Mouse (Mus musculus): ENCODE data around the gene Atp8b3. TPM values are rescaled to one million over a fixed set of nuclear protein-coding genes. Genes with fewer than 3 reads are reported as not detected.

Atp8b3 gene
- polyA plus RNA-seq (2012; rRNA removed), result 0.76 and 0.86 TPM in 2 replicates

DNA sequence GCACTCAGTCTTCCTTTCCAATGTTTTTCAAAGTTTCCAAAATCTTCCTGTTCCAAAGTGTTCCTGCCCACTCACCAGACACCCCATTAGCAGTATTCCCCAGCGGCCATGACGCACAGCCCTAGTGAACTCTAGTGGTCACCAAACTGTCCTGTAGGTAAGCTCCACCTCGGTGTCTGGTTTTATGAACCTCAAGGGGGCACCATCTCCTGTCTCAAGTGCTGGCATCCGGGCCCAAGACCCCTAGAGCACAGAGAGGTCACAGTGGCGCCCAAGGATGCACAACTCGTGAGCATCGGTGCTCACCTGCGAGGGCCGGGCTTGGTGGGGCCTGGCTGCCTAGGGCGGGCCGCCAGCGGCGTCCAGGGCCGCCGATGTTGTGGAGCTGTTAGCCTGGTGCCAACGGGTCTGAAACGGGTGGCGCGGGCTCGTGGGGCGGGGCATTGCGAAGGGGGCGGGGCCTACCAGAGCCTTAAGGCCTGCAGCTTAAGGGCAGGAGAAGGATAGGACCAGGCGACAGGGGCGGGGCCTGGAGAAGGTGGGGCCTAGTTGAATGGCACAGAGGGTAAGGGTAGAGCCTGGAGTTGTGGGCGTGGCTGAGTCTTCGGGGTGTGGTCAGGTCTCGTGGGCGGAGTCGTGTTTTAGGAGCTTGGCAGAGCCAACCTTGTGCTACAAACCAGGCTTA lies at the start of gene Atp8b3:
Gene Atp8b3 (minus strand): TSS at position 415 of the 685 bp plus-strand sequence.
- no peak for TF ChIP-seq CTCF (IDR thresholded peaks at IDR 0.05; ENCODE audit: borderline replicate concordance, extremely low read depth, insufficient read depth, insufficient read length)
- TF ChIP-seq POLR2A (IDR thresholded peaks at IDR 0.05; ENCODE audit: borderline replicate concordance, extremely low read depth, insufficient read depth, insufficient read length, poor library complexity, severe bottlenecking), result no peak
- DNase-seq (ENCODE audit: low read depth), result peak; percentile 74

DNA sequence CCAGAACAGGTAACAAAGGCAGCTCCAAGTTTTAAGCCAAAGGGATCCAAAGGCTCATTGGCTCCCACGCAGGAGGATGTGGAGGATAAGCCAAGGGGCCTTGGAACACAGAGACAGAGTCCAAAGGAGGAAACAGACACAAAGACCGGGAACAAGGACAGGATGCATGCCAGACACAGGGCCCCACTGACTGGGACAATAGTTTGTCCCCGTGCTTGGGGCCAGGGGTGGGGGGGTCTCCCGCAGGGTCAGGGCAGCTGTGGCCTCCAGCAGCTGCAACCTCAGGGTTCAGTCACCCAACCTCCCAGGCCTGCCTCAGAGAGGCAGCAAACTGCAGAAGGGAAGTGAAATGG lies 48.4 kb upstream of the Atp8b3 start:
- DNase-seq (ENCODE audit: low read depth), result no peak
- TF ChIP-seq POLR2A (IDR thresholded peaks at IDR 0.05; ENCODE audit: borderline replicate concordance, extremely low read depth, insufficient read depth, insufficient read length, poor library complexity, severe bottlenecking), result no peak
- no peak for TF ChIP-seq CTCF (IDR thresholded peaks at IDR 0.05; ENCODE audit: borderline replicate concordance, extremely low read depth, insufficient read depth, insufficient read length)

DNA sequence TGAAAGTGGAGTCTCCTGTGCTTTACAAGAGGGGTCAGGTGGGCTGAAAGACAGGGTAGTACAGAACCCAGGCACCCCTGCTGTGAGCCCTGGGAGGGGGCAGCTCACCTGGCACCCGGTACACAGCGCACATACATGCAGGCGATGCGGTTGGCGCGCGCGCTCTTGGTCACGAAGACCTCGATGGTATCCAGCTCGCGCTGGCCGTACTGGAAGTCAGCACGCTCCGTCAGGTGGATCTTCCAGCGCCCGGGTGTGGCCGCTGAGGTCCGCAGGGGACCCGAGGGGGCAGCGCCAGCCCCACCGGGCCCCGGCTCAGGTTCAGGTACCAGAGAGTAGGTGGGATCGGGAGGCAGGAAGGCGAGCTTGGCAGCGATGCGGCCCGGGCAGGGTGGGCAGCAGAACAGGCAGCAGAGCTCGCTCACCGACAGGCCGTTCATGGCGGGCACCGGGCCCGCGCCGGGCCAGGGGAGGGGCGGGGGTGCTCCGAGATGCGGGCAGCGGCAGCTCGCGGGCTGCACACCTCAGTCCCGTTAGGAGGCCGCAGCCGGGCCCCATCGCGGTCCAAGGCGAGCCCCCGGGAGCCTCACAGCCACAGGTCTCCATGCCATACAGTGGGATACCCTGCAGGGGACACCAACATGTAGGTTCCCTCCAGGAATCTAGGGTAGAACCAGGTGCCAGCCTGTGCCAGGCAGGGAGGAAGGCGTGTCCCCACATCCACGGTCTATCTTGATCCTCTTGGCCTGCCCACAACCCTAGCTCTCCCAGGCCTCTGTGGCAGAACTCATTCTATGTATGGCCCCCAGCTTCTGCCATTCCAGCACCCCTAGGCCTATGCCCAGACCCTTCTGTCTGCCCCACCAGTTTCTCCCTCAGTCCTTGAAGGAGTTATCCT lies 47.7 kb upstream of the Atp8b3 start:
- no peak for DNase-seq (ENCODE audit: low read depth)
- no peak for TF ChIP-seq POLR2A (IDR thresholded peaks at IDR 0.05; ENCODE audit: borderline replicate concordance, extremely low read depth, insufficient read depth, insufficient read length, poor library complexity, severe bottlenecking)
- no peak for TF ChIP-seq CTCF (IDR thresholded peaks at IDR 0.05; ENCODE audit: borderline replicate concordance, extremely low read depth, insufficient read depth, insufficient read length)

DNA sequence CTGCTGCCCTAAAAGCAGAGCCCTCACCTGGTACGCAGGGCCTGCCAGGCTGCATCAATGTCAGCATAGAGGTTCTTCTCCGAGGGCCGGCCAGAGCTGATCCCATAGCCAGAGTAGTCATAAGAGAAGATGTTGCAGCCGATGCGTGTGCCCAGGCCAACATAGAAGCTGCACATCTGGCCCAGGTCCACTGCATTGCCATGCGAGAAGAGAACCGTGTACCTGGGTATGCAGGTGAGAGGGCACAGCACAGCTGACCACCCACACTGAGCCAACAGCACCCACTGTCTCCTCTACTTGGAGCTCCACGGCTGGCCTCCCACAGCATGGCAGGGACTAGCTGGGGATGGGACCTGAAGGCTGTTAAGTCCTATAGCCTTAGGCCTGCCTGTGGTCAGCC lies 46.7 kb upstream of the Atp8b3 start:
- no peak for TF ChIP-seq POLR2A (IDR thresholded peaks at IDR 0.05; ENCODE audit: borderline replicate concordance, extremely low read depth, insufficient read depth, insufficient read length, poor library complexity, severe bottlenecking)
- no peak for TF ChIP-seq CTCF (IDR thresholded peaks at IDR 0.05; ENCODE audit: borderline replicate concordance, extremely low read depth, insufficient read depth, insufficient read length)
- DNase-seq (ENCODE audit: low read depth), result no peak

DNA sequence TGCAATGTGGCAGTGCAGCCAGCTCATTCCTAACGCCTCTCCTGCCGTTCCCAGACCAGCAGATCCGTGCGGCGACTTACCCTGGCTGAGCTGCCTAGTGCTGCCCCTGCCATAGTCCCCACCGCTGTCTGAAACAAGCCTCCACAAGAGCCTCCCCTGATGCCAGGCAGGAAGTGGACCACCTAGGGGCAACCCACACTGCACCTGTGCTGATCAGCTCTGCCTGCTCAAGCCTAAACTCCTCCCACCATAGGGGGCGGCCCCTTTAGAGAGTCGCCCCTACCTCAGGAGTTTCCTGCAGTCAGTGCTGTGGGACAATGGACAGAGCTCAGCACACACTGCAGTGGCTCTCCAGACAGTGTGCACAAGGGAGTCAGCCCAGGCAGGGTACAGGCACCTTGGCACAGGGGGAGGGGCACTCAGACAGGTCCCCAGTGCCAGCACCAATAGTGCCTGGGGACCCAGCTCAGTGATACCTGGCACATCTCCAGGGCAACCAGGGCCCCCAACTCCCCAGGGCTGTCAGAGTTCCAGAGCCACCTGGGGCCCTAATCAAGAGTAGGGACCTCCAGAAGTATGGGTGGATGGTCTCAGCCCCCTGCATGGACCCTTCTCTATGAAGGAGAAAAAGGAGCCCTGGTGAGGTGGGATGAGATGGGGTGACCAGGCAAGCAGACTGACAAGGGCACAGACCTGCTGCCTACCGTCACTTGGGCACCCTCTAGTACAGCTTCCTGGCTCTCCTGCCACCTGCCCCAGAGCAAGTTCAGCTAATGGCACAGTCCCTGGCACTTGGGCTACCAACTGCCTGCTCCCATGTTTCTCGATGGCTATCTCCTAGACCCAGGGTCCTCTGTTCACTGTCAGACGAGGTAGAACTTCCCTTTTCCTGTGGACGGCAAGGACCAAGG lies 46.0 kb upstream of the Atp8b3 start:
- TF ChIP-seq POLR2A (IDR thresholded peaks at IDR 0.05; ENCODE audit: borderline replicate concordance, extremely low read depth, insufficient read depth, insufficient read length, poor library complexity, severe bottlenecking) (no peak), CTCF (IDR thresholded peaks at IDR 0.05; ENCODE audit: borderline replicate concordance, extremely low read depth, insufficient read depth, insufficient read length) (no peak)
- no peak for DNase-seq (ENCODE audit: low read depth)

DNA sequence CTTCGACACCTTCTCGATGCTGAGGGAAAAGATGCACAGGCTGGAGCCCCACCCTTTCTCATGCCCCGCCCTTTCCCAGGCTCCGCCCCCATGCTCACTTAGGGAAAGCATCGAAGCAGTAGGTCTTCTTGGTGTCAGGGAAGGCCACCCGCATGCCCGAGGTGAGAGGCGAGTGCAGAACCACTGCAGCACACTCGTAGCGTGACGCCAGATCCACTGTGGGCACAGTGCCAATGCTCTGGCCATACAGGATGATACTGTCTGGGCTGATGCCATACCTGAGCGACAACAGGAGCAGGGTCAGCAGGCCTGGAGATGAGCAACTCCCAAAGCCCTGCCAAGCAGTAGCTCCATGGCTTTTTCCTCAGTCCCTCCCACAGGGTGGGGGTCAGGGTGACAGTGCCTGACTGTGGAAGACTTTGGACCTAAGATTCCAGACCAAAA lies 45.1 kb upstream of the Atp8b3 start:
- no peak for TF ChIP-seq CTCF (IDR thresholded peaks at IDR 0.05; ENCODE audit: borderline replicate concordance, extremely low read depth, insufficient read depth, insufficient read length)
- TF ChIP-seq POLR2A (IDR thresholded peaks at IDR 0.05; ENCODE audit: borderline replicate concordance, extremely low read depth, insufficient read depth, insufficient read length, poor library complexity, severe bottlenecking), result no peak
- no peak for DNase-seq (ENCODE audit: low read depth)

DNA sequence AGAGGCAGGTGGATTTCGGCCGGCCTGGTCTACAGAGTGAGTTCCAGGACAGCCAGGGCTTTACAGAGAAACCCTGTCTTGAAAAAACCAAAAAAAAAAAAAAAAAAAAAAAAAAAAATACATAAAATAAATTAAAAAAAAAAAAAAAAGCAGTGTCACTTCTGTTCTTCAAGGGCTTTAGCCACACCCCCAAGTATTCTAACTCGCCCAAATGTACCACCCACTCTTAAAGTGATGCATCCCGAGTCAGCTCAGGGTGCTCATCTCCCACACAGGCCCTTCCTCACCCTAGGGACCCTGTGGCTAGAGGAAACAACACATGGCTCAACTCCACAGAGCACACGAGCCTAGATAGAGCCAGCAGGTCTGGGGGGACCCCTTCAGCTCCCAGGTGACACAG lies 44.1 kb upstream of the Atp8b3 start:
- TF ChIP-seq CTCF (IDR thresholded peaks at IDR 0.05; ENCODE audit: borderline replicate concordance, extremely low read depth, insufficient read depth, insufficient read length) (no peak), POLR2A (IDR thresholded peaks at IDR 0.05; ENCODE audit: borderline replicate concordance, extremely low read depth, insufficient read depth, insufficient read length, poor library complexity, severe bottlenecking) (no peak)
- no peak for DNase-seq (ENCODE audit: low read depth)

DNA sequence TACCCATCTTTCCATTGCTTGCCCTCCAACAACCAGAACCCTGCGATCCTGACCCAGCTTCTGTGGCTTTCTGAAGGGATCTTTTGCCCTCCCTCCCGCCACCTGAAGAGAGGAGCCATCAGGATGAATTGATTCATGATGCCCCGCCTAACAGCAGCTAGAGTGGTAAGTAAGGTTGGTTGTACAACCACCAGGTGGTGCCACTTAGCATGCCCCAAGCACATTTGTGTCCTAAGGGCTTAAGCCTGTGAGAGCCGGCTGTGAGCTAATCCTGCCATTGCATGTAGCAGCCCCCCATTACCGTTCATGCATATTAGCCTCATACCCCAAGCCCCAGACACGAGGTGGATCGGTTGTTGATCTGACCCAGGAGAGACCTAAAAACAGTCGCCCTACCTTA lies 40.0 kb upstream of the Atp8b3 start:
- peak; percentile 71 for DNase-seq (ENCODE audit: low read depth)
- TF ChIP-seq POLR2A (IDR thresholded peaks at IDR 0.05; ENCODE audit: borderline replicate concordance, extremely low read depth, insufficient read depth, insufficient read length, poor library complexity, severe bottlenecking), result no peak
- TF ChIP-seq CTCF (IDR thresholded peaks at IDR 0.05; ENCODE audit: borderline replicate concordance, extremely low read depth, insufficient read depth, insufficient read length), result peak; percentile 55; the same call in 1 of the 2 replicates

DNA sequence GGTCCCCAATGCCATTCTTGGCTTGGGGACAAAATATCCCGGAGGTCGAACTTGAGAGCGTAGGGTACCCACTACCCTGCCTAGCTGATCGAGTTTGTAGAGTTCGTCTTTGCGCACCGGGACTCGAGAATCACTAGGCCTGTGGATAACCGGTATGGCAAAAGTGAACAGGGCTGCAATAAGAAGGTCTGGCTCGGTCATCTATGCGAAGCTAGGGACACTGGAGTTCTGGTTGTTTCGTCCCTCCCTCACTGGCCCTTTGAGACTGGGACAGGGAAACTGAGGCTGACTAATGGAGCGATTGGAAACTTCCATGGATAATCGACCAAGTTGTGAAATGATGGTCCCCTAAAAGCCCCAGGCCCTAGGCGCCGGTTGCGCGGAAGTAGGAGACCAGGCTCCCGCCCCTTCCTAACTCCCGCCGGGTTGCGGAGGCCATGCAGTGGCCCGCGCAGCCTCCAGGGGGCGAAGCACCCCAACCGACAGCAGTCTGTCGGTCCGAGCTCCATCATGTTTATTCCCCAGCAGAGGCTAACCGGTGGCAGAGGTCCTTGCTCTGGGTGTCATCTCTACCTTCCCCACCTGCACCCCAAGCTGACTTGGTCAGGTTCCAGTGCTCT lies 39.3 kb upstream of the Atp8b3 start:
- TF ChIP-seq POLR2A (IDR thresholded peaks at IDR 0.05; ENCODE audit: borderline replicate concordance, extremely low read depth, insufficient read depth, insufficient read length, poor library complexity, severe bottlenecking), result no peak
- peak; percentile 77 for TF ChIP-seq CTCF (IDR thresholded peaks at IDR 0.05; ENCODE audit: borderline replicate concordance, extremely low read depth, insufficient read depth, insufficient read length)
- DNase-seq (ENCODE audit: low read depth), result peak; percentile 82

Measured in brain, embryonic 14.5 days (tissue).